Mouse (Mus musculus) cerebellum, adult 2 months (tissue): ENCODE data around the gene Camkmt.

ENCODE experiments used
- CTCF ChIP-seq: fragments of 200-500 bp; IDR thresholded peaks from 2 replicates; pipeline ENCODE4 v1.5.1; 2011; ENCODE audit warnings: low read depth, mild to moderate bottlenecking, control low read depth, low read length, moderate library complexity, borderline replicate concordance; ENCODE audit not compliant: insufficient read depth
- POLR2A ChIP-seq: fragments of 200-500 bp; IDR thresholded peaks from 2 replicates; pipeline ENCODE4 v1.6.1; 2011; ENCODE audit warnings: low read length, control low read depth, borderline replicate concordance; ENCODE audit not compliant: insufficient read depth

- TF ChIP-seq POLR2A: no peak
- TF ChIP-seq CTCF: no peak
Observed at GRCm38 (mm10) chr17:85432923-85433322, 342.6 kb downstream of the Camkmt start.
